Mouse (Mus musculus) liver, adult 2 months (tissue): ENCODE results near the gene Col4a1.

Source experiments
- CTCF ChIP-seq: fragments of 200-500 bp; IDR thresholded peaks from 2 replicates; pipeline ENCODE4 v1.5.1; 2011; ENCODE audit warnings: low read depth, low read length, control low read depth
- POLR2A ChIP-seq: fragments of 200-500 bp; IDR thresholded peaks from 2 replicates; pipeline ENCODE4 v1.6.1; 2011; ENCODE audit warnings: low read length, control low read depth; ENCODE audit not compliant: insufficient read depth; ENCODE audit errors: extremely low read depth

DNA sequence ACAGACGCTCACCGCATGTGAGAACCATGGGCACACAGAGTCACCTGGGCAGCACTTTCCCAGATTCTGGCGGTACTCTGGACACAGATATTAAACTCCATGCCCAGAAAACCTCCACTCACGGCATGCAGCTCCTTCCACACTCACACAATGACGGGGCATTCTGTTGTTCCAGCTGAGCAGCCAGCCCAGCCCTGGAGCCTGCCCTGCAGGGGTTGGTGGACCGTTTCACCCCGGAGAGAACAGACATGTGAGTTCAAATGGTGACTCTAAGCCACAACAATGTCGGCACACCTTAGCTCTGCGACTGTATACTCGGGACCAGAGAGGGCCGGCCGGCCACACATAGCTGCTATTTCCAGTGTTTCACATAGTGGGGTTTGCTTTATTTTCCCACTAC, 130.0 kb downstream of the Col4a1 start:
- TF ChIP-seq POLR2A (no peak), CTCF (no peak)
